Mouse (Mus musculus): ENCODE measurements around the gene Ppargc1a. TPM values are rescaled to one million over a fixed set of nuclear protein-coding genes. Genes with fewer than 3 reads are reported as not detected.
A peak's percentile ranks its signal among the peaks of the same experiment; 100 is the strongest.

The Ppargc1a gene
- polyA plus RNA-seq, 1 experiment from 2014 or later: 4.5 TPM

DNA sequence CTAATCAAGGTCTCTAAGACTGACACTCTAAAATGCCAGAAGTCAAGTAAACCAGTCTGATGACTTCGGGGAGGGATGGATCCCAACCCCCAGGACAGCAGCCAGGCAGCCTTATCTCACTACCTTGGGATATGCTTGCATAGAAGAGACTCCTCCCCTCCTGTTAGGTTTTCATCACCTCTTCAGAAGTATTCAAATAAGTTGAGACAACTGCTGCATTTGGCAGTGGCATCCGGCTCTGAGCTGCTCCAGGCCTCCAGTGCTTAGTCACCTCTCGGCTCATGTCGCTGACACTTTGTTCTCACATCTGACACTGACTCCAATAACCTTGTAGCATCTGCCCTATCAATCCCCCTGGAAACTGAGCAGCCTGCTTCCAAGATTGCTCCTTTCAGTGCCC, 127.8 kb downstream of the Ppargc1a start:
- Histone ChIP-seq H3K4me2 (replicated peaks) (no peak overlapping the region), H3K4me1 (no peaks in the 10 kb centered on the region), H3K36me3 (no peaks in the 10 kb centered on the region), H3K27me3 (no peaks in the 10 kb centered on the region), H3K9ac (no peak overlapping the region), H3K4me3 (no peak overlapping the region), H3K27ac (no peak overlapping the region), H3K9me3 (replicated peaks) (no peaks in the 10 kb centered on the region)
- 36% methylated on average over 4 of the region's 4 CpGs for WGBS
- no peak for ATAC-seq (ENCODE audit: low FRiP score)

DNA sequence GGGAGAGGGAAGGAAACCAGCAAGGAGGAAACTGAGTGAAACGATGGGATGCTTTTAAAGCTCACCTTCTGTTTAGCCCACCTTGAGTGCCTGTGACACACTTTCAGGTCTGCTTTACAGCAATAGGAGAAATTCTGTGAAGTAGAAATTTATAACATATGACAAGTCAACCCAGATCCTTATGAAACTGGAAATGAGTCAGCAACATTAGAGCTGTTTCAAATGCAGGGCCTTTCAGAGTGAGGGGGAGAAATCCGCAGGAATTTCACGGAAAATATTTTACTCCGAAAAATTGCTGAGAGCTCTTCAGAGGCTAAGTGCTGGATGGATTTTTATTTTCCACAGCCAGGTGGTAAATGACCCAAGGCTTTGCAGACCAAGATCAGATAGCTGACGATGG, 133.6 kb downstream of the Ppargc1a start:
- no peaks in the 10 kb centered on the region for H3K36me3 ChIP-seq
- no peaks in the 10 kb centered on the region for H3K27me3 ChIP-seq
- 91% methylated on average over 5 of the region's 5 CpGs for WGBS
- no peaks in the 10 kb centered on the region for H3K9me3 ChIP-seq (replicated peaks)
- no peak overlapping the region for H3K27ac ChIP-seq
- no peak overlapping the region for H3K9ac ChIP-seq
- ATAC-seq (ENCODE audit: low FRiP score): no peak
- no peak overlapping the region for H3K4me3 ChIP-seq
- no peak overlapping the region for H3K4me2 ChIP-seq (replicated peaks)
- no peaks in the 10 kb centered on the region for H3K4me1 ChIP-seq

DNA sequence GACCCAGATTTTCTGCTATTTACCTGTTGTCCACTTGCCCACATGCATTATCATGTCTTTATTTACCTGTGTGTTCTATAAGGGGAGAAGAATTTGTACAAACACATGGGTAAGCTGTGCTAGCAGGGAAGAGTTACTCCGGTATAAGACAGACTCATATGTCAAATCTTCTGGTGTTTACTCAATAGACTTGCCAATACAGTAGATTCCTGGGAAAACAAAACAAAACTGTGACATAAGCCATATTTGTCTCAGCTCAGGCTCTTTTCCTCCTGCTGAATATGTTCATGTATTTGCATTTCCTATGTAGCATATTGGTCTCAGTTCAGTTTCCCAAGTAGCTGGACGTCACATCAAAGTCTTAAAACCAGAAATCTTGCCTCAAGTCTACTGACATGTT, 135.0 kb downstream of the Ppargc1a start:
- no peak overlapping the region for H3K9ac ChIP-seq
- H3K27me3 ChIP-seq: no peaks in the 10 kb centered on the region
- no peak for ATAC-seq (ENCODE audit: low FRiP score)
- no peak overlapping the region for H3K27ac ChIP-seq
- whole genome bisulfite sequencing: 84% methylated on average over 2 of the region's 2 CpGs
- no peak overlapping the region for H3K4me3 ChIP-seq
- no peaks in the 10 kb centered on the region for H3K9me3 ChIP-seq (replicated peaks)
- H3K36me3 ChIP-seq: no peaks in the 10 kb centered on the region
- H3K4me1 ChIP-seq: no peaks in the 10 kb centered on the region
- no peak overlapping the region for H3K4me2 ChIP-seq (replicated peaks)

DNA sequence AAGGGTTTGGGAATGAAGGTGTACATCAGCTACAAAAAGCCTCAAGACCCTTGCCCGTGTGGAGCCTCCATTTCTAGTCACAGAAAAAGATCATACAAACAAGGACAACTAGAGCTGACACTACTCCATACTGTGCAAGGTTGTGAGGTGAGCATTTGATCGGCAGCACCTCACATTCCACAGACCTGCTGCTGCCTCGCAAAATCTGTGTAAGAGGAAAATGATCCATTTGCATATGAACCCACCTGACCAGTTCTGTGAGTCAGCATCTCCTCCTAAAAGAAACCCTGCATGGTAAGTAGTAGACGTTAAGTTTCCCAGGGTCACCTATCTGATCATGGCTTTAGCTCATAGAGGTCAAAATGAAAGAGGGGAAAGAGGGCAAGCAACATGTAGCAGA, 135.5 kb downstream of the Ppargc1a start:
- H3K9ac ChIP-seq: no peak overlapping the region
- no peaks in the 10 kb centered on the region for H3K36me3 ChIP-seq
- no peak overlapping the region for H3K4me3 ChIP-seq
- H3K27ac ChIP-seq: no peak overlapping the region
- no peak for ATAC-seq (ENCODE audit: low FRiP score)
- H3K27me3 ChIP-seq: no peaks in the 10 kb centered on the region
- no peak overlapping the region for H3K4me2 ChIP-seq (replicated peaks)
- 62% methylated on average over 4 of the region's 4 CpGs for WGBS
- H3K4me1 ChIP-seq: no peaks in the 10 kb centered on the region
- H3K9me3 ChIP-seq (replicated peaks): no peaks in the 10 kb centered on the region

DNA sequence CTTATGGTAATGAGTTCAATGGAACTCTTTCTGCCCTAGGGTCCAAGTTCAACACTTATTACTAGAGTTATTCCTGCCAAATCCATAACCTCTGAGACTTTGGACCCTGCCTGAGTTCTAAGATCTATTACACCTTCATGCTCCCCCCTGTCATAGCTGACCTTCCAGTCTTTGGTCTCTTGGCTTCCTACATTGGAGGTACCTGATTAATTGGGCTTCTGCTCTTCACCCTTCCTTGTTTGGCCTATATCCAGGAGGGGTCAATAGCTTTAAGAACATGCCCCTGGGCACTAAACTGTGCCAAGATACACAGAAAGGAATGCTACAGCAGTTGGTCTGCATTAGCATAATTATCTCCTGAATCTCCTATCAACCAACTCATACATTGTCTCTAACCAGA, 141.1 kb downstream of the Ppargc1a start:
- H3K27ac ChIP-seq: no peak overlapping the region
- no peaks in the 10 kb centered on the region for H3K9me3 ChIP-seq (replicated peaks)
- no peak overlapping the region for H3K9ac ChIP-seq
- no peaks in the 10 kb centered on the region for H3K4me1 ChIP-seq
- no peaks in the 10 kb centered on the region for H3K27me3 ChIP-seq
- H3K36me3 ChIP-seq: no peaks in the 10 kb centered on the region
- ATAC-seq (ENCODE audit: low FRiP score): no peak
- H3K4me2 ChIP-seq (replicated peaks): no peak overlapping the region
- no peak overlapping the region for H3K4me3 ChIP-seq

DNA sequence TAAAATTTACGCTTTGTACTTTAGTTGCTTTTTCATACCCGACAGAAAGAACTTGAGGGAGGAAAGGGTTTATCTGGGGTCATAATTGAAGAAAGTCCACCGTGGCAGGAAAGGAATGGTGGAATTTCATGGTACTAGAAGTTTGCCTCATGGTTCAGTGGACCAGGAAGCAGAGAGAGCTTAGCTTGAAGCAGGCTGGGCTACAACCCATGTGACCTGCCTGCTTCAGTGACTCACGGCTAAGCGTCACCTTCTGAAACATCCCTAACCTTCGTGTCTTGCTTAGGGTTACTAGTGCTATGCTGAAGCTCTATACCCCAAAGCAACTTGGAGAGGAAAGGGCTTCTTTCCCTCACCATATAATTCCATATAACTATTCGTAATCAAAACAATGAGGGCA, 151.1 kb downstream of the Ppargc1a start:
- Histone ChIP-seq H3K4me1 (peaks cover 6% of the 10 kb centered on the region), H3K27me3 (no peaks in the 10 kb centered on the region), H3K36me3 (no peaks in the 10 kb centered on the region), H3K9me3 (replicated peaks) (no peaks in the 10 kb centered on the region), H3K4me3 (no peak overlapping the region), H3K9ac (no peak overlapping the region), H3K4me2 (replicated peaks) (no peak overlapping the region), H3K27ac (no peak overlapping the region)
- WGBS: 86% methylated on average over 7 of the region's 7 CpGs
- no peak for ATAC-seq (ENCODE audit: low FRiP score)

DNA sequence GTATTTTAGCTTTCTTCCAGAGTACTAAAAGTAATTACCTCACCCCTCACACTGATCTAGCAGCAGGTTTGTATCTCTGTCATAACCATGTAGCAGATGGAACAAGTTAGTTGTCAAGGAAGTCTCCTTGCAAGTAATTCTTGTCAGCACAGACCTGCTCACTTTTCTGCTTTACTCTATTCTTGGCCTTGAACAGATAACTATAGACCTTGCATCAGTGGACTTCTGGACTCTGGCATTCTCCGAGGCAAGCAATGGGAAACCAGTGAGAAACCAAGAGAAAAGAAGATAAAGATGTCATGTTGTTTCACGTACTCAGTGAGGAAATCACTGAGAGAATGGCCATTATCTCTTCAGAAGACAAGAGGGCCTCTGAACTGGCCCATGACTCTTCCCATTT, 152.1 kb downstream of the Ppargc1a start:
- no peak for ATAC-seq (ENCODE audit: low FRiP score)
- H3K27ac ChIP-seq: no peak overlapping the region
- H3K9ac ChIP-seq: no peak overlapping the region
- H3K36me3 ChIP-seq: no peaks in the 10 kb centered on the region
- no peaks in the 10 kb centered on the region for H3K27me3 ChIP-seq
- 84% methylated on average over 2 of the region's 2 CpGs for WGBS
- no peaks in the 10 kb centered on the region for H3K9me3 ChIP-seq (replicated peaks)
- peaks cover 6% of the 10 kb centered on the region for H3K4me1 ChIP-seq
- H3K4me3 ChIP-seq: no peak overlapping the region
- H3K4me2 ChIP-seq (replicated peaks): no peak overlapping the region

DNA sequence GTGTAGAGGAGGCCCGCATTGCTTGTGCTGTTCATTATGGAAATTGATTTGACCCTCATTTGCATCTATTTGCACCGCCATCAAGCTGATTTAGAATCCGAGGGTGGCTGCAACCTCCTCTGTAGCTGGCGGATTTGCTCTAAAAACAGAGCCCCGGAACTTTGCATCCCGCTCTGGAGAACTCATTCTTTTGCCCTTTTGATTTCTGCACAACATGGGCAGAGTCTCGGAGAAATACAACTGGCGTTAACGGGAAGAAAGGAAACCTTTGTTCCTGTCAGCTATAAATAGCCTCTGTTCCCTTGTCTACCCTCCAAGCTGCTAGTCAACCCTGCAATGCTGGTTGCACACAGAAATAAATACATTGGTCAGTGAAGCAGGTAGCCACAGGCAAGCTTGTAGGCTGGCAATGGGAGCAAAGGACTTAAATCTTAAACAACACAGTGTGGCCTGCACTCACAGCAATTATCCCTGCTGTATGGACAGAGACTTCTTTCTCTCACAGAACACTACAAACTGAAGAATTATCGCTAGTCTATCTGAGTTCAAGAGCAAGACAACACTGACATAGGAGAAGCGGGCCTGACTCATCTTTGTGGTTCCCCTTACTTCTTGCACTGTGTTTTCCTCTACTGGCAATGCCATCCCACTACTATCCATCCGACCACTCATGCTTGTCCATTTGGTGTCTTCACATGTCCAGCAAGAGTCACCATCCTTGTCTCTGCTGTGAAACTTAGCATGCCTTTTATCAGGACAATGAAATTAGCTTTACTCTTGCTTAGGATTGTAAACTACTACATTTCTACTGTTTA, 155.0 kb downstream of the Ppargc1a start:
- Histone ChIP-seq H3K9ac (no peak overlapping the region), H3K36me3 (no peaks in the 10 kb centered on the region), H3K4me3 (no peak overlapping the region), H3K4me2 (replicated peaks) (peak overlapping the region; percentile 39), H3K4me1 (peaks cover 6% of the 10 kb centered on the region), H3K27me3 (no peaks in the 10 kb centered on the region), H3K9me3 (replicated peaks) (no peaks in the 10 kb centered on the region), H3K27ac (no peak overlapping the region; the same call in 1 of the 2 replicates)
- WGBS: 31% methylated on average over 12 of the region's 12 CpGs
- ATAC-seq (ENCODE audit: low FRiP score): peak; percentile 89; the same call in 1 of the 2 replicates

DNA sequence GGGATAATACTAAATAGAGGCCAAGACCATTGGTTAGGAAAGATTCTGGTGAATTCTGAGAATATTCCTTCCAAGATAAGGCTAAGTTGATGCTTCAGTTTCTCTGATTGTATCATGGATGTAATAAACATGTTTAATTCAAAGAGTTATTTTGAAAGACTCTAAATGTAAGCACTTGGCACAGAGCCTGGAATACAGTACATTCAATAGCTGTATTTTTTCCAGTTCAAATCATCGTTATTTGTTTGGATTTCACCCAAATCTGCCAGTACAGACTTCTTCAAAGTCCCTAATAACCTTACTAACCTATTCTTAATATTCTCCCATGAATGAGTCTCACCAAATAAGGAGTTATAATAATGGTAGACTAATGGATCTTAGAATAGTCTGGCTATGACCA, 157.5 kb downstream of the Ppargc1a start:
- H3K27ac ChIP-seq: no peak overlapping the region
- peaks cover 6% of the 10 kb centered on the region for H3K4me1 ChIP-seq
- no peak overlapping the region for H3K4me2 ChIP-seq (replicated peaks)
- H3K9ac ChIP-seq: no peak overlapping the region
- H3K27me3 ChIP-seq: no peaks in the 10 kb centered on the region
- WGBS: 91% methylated on average over 1 of the region's 1 CpGs
- no peak overlapping the region for H3K4me3 ChIP-seq
- H3K36me3 ChIP-seq: no peaks in the 10 kb centered on the region
- no peaks in the 10 kb centered on the region for H3K9me3 ChIP-seq (replicated peaks)
- no peak for ATAC-seq (ENCODE audit: low FRiP score)

DNA sequence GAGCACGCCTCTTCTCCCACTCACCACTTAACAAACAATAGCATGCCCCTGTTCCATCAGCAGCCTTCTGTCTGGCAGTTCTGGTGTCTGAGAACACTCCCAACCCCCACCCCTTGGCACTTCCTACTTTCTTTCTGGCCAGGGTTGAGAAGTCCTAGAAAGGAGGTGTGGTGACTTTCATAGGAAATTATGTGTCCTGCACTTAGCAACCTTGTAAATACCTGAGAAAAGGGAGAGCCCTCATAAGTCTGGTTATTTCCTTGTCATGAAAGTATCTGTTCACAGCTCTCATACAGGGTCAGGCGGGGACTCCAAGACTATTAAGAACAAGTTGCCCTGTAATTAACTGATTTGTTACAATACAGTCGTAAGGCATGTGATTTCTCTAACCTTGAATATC, 161.1 kb downstream of the Ppargc1a start:
- Histone ChIP-seq H3K4me1 (no peaks in the 10 kb centered on the region), H3K4me2 (replicated peaks) (no peak overlapping the region), H3K9me3 (replicated peaks) (no peaks in the 10 kb centered on the region), H3K27ac (no peak overlapping the region), H3K4me3 (no peak overlapping the region), H3K9ac (no peak overlapping the region), H3K27me3 (no peaks in the 10 kb centered on the region), H3K36me3 (no peaks in the 10 kb centered on the region)
- no peak for ATAC-seq (ENCODE audit: low FRiP score)
- WGBS: 66% methylated on average over 3 of the region's 3 CpGs

All from hindbrain, embryonic 12.5 days (tissue).